Mouse (Mus musculus) CH12.LX (cell line): Measurements from ENCODE around the gene Hsbp1. TPM values are rescaled to one million over a fixed set of nuclear protein-coding genes. Genes with fewer than 3 reads are reported as not detected.

Source experiments
- DNase-seq: peaks from one replicate; pipeline ENCODE4 v3.0.0-alpha.2; 2013; ENCODE audit errors: extremely low read depth
- H3K27ac ChIP-seq: 2 replicates; pipeline ENCODE4 v1.5.1; 2012; ENCODE audit warnings: low read depth, mild to moderate bottlenecking, control low read depth, moderate library complexity; ENCODE audit not compliant: insufficient read depth
- H3K27me3 ChIP-seq: replicated peaks from 2 replicates; pipeline ENCODE3; 2012; ENCODE audit warnings: inconsistent platforms
- H3K36me3 ChIP-seq, 2 experiments: replicated peaks in 1 of 2; 2 replicates each; pipeline versions ENCODE3 to v1.6.1; 2012; ENCODE audit warnings: inconsistent platforms in 1 of 2, low read length in 1 of 2, mild to moderate bottlenecking in 1 of 2, mixed read lengths in 1 of 2, moderate library complexity in 1 of 2; ENCODE audit not compliant: control insufficient read depth in 1 of 2, insufficient read depth in 1 of 2
- H3K4me1 ChIP-seq, 2 experiments: 2 replicates each; pipeline ENCODE4 v1.6.1; 2012; ENCODE audit warnings: inconsistent platforms in 1 of 2, moderate library complexity in 1 of 2; ENCODE audit not compliant: insufficient read depth in 2 of 2, control insufficient read depth in 1 of 2
- H3K4me2 ChIP-seq: 2 replicates; pipeline ENCODE4 v1.6.1; 2012; ENCODE audit warnings: low read depth, mild to moderate bottlenecking, control low read depth; ENCODE audit not compliant: poor library complexity, insufficient read depth, severe bottlenecking
- H3K4me3 ChIP-seq, 3 experiments: fragments of 150-350 bp in 1 of 3; sonication (generic) in 1 of 3; replicated peaks in 1 of 3; 2 replicates each; pipeline versions ENCODE3 to v1.5.1; 2011 to 2012; ENCODE audit warnings: low read depth in 2 of 3, low read length in 2 of 3, mild to moderate bottlenecking in 2 of 3, moderate library complexity in 2 of 3, control low read depth in 1 of 3, improper control_type of control experiment in 1 of 3, inconsistent platforms in 1 of 3, mixed read lengths in 1 of 3; ENCODE audit not compliant: poor library complexity in 1 of 3
- H3K79me2 ChIP-seq: replicated peaks from 2 replicates; pipeline ENCODE4 v1.6.1; 2012; ENCODE audit warnings: mild to moderate bottlenecking, moderate library complexity; ENCODE audit not compliant: control insufficient read depth, poor library complexity, insufficient read depth, severe bottlenecking; ENCODE audit errors: extremely low read depth
- H3K9ac ChIP-seq: 2 replicates; pipeline ENCODE4 v1.6.1; 2012; ENCODE audit warnings: low read depth, mild to moderate bottlenecking, control low read depth, moderate library complexity; ENCODE audit not compliant: insufficient read depth
- H3K9me3 ChIP-seq: replicated peaks from 2 replicates; pipeline ENCODE3; 2012; ENCODE audit warnings: low read length, inconsistent platforms, mixed read lengths
- BHLHE40 ChIP-seq: IDR thresholded peaks from 2 replicates; pipeline ENCODE4 v1.6.1; 2011; ENCODE audit warnings: mild to moderate bottlenecking, low read depth, low read length, improper control_type of control experiment
- CHD2 ChIP-seq: IDR thresholded peaks from 2 replicates; pipeline ENCODE4 v1.6.1; 2011; ENCODE audit warnings: low read length, improper control_type of control experiment
- CTCF ChIP-seq, 2 experiments: IDR thresholded peaks in 1 of 2; conservative IDR thresholded peaks in 1 of 2; 2 replicates each; pipeline ENCODE4 v1.5.1; 2011 to 2012; ENCODE audit warnings: low read depth in 2 of 2, low read length in 2 of 2, improper control_type of control experiment in 1 of 2, inconsistent platforms in 1 of 2, mild to moderate bottlenecking in 1 of 2, moderate library complexity in 1 of 2
- ELF1 ChIP-seq: IDR thresholded peaks from 2 replicates; pipeline ENCODE4 v1.6.1; 2014; ENCODE audit warnings: low read depth, mild to moderate bottlenecking, inconsistent platforms, low read length, improper control_type of control experiment
- ETS1 ChIP-seq: conservative IDR thresholded peaks from 2 replicates; pipeline ENCODE4 v1.6.1; 2012; ENCODE audit warnings: low read depth, mild to moderate bottlenecking, inconsistent platforms, low read length, improper control_type of control experiment, moderate library complexity
- GABPA ChIP-seq: IDR thresholded peaks from 2 replicates; pipeline ENCODE4 v1.6.1; 2012; ENCODE audit warnings: low read depth, low read length, improper control_type of control experiment, inconsistent platforms; ENCODE audit not compliant: insufficient replicate concordance
- JUND ChIP-seq: conservative IDR thresholded peaks from 2 replicates; pipeline ENCODE4 v1.6.1; 2011; ENCODE audit warnings: low read depth, low read length, improper control_type of control experiment
- KAT2A ChIP-seq: IDR thresholded peaks from 2 replicates; pipeline ENCODE4 v1.6.1; 2012; ENCODE audit warnings: low read length, improper control_type of control experiment, inconsistent platforms; ENCODE audit not compliant: insufficient replicate concordance
- MAZ ChIP-seq: IDR thresholded peaks from 2 replicates; pipeline ENCODE4 v1.6.1; 2012; ENCODE audit warnings: low read depth, mild to moderate bottlenecking, inconsistent platforms, low read length, improper control_type of control experiment, moderate library complexity
- NRF1 ChIP-seq: IDR thresholded peaks from 2 replicates; pipeline ENCODE4 v1.6.1; 2014; ENCODE audit warnings: low read depth, mild to moderate bottlenecking, inconsistent platforms, low read length, improper control_type of control experiment, moderate library complexity
- PAX5 ChIP-seq: IDR thresholded peaks from 2 replicates; pipeline ENCODE4 v1.6.1; 2012; ENCODE audit warnings: low read length, inconsistent platforms, mixed read lengths
- RAD21 ChIP-seq: IDR thresholded peaks from 2 replicates; pipeline ENCODE4 v1.6.1; 2011; ENCODE audit warnings: low read depth, mild to moderate bottlenecking, low read length, improper control_type of control experiment, moderate library complexity
- RCOR1 ChIP-seq: conservative IDR thresholded peaks from 2 replicates; pipeline ENCODE4 v1.6.1; 2012; ENCODE audit warnings: low read depth, mild to moderate bottlenecking, inconsistent platforms, low read length, improper control_type of control experiment
- SMC3 ChIP-seq: IDR thresholded peaks from 2 replicates; pipeline ENCODE4 v1.6.1; 2011; ENCODE audit warnings: low read depth, low read length, improper control_type of control experiment
- TBP ChIP-seq: conservative IDR thresholded peaks from 2 replicates; pipeline ENCODE4 v1.6.1; 2011; ENCODE audit warnings: low read depth, low read length, improper control_type of control experiment
- UBTF ChIP-seq: IDR thresholded peaks from 2 replicates; pipeline ENCODE4 v1.6.1; 2012; ENCODE audit warnings: low read depth, mild to moderate bottlenecking, inconsistent platforms, low read length, improper control_type of control experiment, moderate library complexity
- USF1 ChIP-seq: IDR thresholded peaks from 2 replicates; pipeline ENCODE4 v1.6.1; 2014; ENCODE audit warnings: low read depth, mild to moderate bottlenecking, inconsistent platforms, low read length, improper control_type of control experiment
- USF2 ChIP-seq: conservative IDR thresholded peaks from 2 replicates; pipeline ENCODE4 v1.6.1; 2011; ENCODE audit warnings: low read depth, low read length, improper control_type of control experiment
- ZC3H11A ChIP-seq: IDR thresholded peaks from 2 replicates; pipeline ENCODE4 v1.6.1; 2012; ENCODE audit warnings: low read depth, mild to moderate bottlenecking, inconsistent platforms, low read length, improper control_type of control experiment
- ZMIZ1 ChIP-seq: IDR thresholded peaks from 2 replicates; pipeline ENCODE4 v1.6.1; 2012; ENCODE audit warnings: low read depth, mild to moderate bottlenecking, inconsistent platforms, low read length, improper control_type of control experiment
- ZNF384 ChIP-seq: IDR thresholded peaks from 2 replicates; pipeline ENCODE4 v1.6.1; 2012; ENCODE audit warnings: low read depth, low read length, improper control_type of control experiment, inconsistent platforms
- dilution Hi-C: fragments of 300-500 bp; cut with MboI; formaldehyde crosslinking; loops from 2 replicates; pipeline ENCODE4 v1.14.3; 2020; ENCODE audit warnings: low sequenced_read_pairs; ENCODE audit not compliant: extremely low pct_unique_long_range_greater_than_20kb, extremely low pct_ligation_motif_present
- in situ Hi-C: fragments of 300-500 bp; cut with MboI; formaldehyde crosslinking; loops from 3 replicates; pipeline ENCODE4 v1.14.3; 2019; ENCODE audit warnings: low sequenced_read_pairs, low pct_ligation_motif_present, low pct_unique_long_range_greater_than_20kb, mixed read lengths
- polyA plus RNA-seq: library from polyadenylated mRNA; unstranded; fragments of >175 nt; gene quantifications from 2 replicates; pipeline ENCODE4 v1.2.1, GENCODE M21; 2012; ENCODE audit warnings: low read depth; ENCODE audit not compliant: insufficient read length
- total RNA-seq, 2 experiments: library from RNA; depleted of rRNA; stranded (reverse); fragments of 300-350 nt in 1 of 2; fragments of >200 nt in 1 of 2; gene quantifications; 2 replicates each; pipeline ENCODE4 v1.2.3; 2012 to 2014

Gene Hsbp1
- total and polyA plus RNA-seq, 3 experiments = 55.8 to 66.9 (median 59.0) TPM

- in situ Hi-C loops (no loop called here), dilution Hi-C loops (no loop called here)
- H3K4me2 ChIP-seq = no peak overlapping the region
- H3K4me3 ChIP-seq = no peak overlapping the region
- TF ChIP-seq NRF1 = no peak
- TF ChIP-seq ELF1 = no peak
- TF ChIP-seq CHD2 = no peak
- no peak for DNase-seq
- H3K36me3 ChIP-seq = no peaks in the 10 kb centered on the region
- H3K9me3 ChIP-seq = peaks cover 24% of the 10 kb centered on the region
- peaks cover 2% of the 10 kb centered on the region for H3K27me3 ChIP-seq
- no peaks in the 10 kb centered on the region for H3K79me2 ChIP-seq
- no peak overlapping the region for H3K9ac ChIP-seq
- no peak overlapping the region for H3K27ac ChIP-seq
- no peaks in the 10 kb centered on the region for H3K4me1 ChIP-seq
Measured at GRCm38 (mm10) chr8:119304196-119304595, 40.1 kb upstream of the Hsbp1 start.

DNA sequence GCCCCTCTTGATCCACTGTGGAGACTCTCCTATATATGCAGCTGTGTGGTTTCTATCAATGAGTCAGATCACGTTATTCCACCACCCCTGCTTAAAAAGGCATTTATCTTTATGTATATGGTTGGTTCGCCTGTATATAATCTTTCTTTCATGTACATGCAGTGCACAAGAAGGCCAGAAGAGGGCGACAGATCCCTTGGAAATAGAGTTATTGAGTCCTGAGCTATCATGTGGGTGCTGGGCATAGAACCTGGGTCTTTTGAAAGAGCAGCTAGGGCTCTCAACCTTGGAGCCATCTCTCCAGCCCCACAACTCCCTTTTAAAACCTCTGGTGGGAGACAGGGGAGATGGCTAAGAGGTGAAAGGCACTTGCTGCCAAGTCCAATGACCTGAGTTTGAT lies 32.9 kb upstream of the Hsbp1 start:
- dilution Hi-C loops (no loop called here), in situ Hi-C loops (no loop called here)
- Histone ChIP-seq H3K9ac (no peak overlapping the region), H3K4me2 (no peak overlapping the region), H3K27ac (no peak overlapping the region), H3K9me3 (peaks cover 10% of the 10 kb centered on the region), H3K27me3 (peaks cover 41% of the 10 kb centered on the region), H3K79me2 (no peaks in the 10 kb centered on the region), H3K36me3 (no peaks in the 10 kb centered on the region), H3K4me1 (peaks cover 0 to 3% of the 10 kb centered on the region in 2 experiments; a peak in 1 of 4 replicates), H3K4me3 (no peak overlapping the region)
- peak; percentile 53 to 56 for TF ChIP-seq CTCF (conservative IDR thresholded peaks at IDR 0.05 in 1 of 2, IDR thresholded peaks at IDR 0.05 in 1 of 2; ENCODE audit: low read depth in 2 of 2, low read length in 2 of 2)
- peak; percentile 41 for TF ChIP-seq SMC3
- peak; percentile 46 for TF ChIP-seq RAD21
- TF ChIP-seq USF2 = no peak
- peak; percentile 38 for DNase-seq

GRCm38 (mm10) chr8:119323215-119323614 lies 21.1 kb upstream of the Hsbp1 start:
- dilution Hi-C loops = no loop called here
- in situ Hi-C loops = no loop called here

DNA sequence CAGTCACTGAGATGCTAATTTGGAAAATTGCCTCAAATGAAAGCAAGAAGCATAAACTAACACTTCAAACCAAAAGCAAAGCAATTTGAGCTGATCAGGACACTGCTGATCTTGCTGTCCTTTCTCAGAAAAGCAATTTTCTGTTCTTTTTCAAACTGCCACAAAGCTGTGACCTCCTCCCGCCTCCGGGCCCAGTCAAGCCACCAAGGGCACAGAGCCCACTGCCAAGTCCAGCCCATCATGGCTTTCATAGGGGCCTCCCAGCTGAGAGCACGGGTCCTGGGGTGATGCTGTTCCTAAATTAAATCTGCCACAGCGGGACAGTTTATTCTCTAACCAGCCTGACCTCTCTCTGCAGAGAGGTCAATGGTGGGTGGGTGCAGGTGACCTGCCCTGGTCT lies 4.7 kb upstream of the Hsbp1 start:
- Histone ChIP-seq H3K36me3 (no peaks in the 10 kb centered on the region), H3K9ac (no peak overlapping the region), H3K9me3 (no peaks in the 10 kb centered on the region), H3K79me2 (peaks cover 2% of the 10 kb centered on the region), H3K4me3 (no peak overlapping the region), H3K4me2 (no peak overlapping the region), H3K27ac (no peak overlapping the region), H3K4me1 (peaks cover 0 to 17% of the 10 kb centered on the region in 2 experiments; a peak in 2 of 4 replicates), H3K27me3 (no peaks in the 10 kb centered on the region)
- no peak for DNase-seq
- TF ChIP-seq USF2 (no peak), ZMIZ1 (no peak), ETS1 (no peak), KAT2A (no peak), BHLHE40 (no peak), JUND (no peak), TBP (no peak), USF1 (no peak), RCOR1 (no peak), ZC3H11A (no peak), CHD2 (no peak), PAX5 (no peak), MAZ (no peak), GABPA (no peak)
- dilution Hi-C loops = no loop called here
- in situ Hi-C loops = no loop called here

More at GRCm38 (mm10) chr8:119323215-119323614, 21.1 kb upstream of the Hsbp1 start:
- Histone ChIP-seq H3K27ac (no peak overlapping the region), H3K9ac (no peak overlapping the region), H3K36me3 (no peaks in the 10 kb centered on the region), H3K4me1 (no peaks in the 10 kb centered on the region), H3K9me3 (no peaks in the 10 kb centered on the region), H3K27me3 (peaks cover 64% of the 10 kb centered on the region), H3K4me3 (no peak overlapping the region), H3K79me2 (no peaks in the 10 kb centered on the region), H3K4me2 (no peak overlapping the region)
- TF ChIP-seq UBTF (no peak), ZNF384 (peak; percentile 17; the same call in 1 of the 2 replicates)
- no peak for DNase-seq
